Mouse (Mus musculus) liver, embryonic 14.5 days (tissue): ENCODE data around the gene Ap5s1.

Experiments used
- CTCF ChIP-seq: IDR thresholded peaks from 2 replicates; pipeline ENCODE4 v1.5.1; 2016; ENCODE audit warnings: antibody characterized with exemption, low read depth, control low read depth
- EP300 ChIP-seq: IDR thresholded peaks from 2 replicates; pipeline ENCODE4 v1.6.1; 2016; ENCODE audit warnings: antibody characterized with exemption, low read depth

GRCm38 (mm10) chr2:131167984-131168383 lies 38.9 kb upstream of the Ap5s1 start:
- TF ChIP-seq CTCF = no peak
- TF ChIP-seq EP300 = no peak
